Mouse (Mus musculus) stomach, embryonic 14.5 days (tissue): ENCODE results near the gene Tshr. TPM values are rescaled to one million over a fixed set of nuclear protein-coding genes. Genes with fewer than 3 reads are reported as not detected.
"Not testable (repeated sequence)": the region's sequence is repeated elsewhere in the genome, so short reads cannot be mapped to it uniquely, and the experiment has no call there.

Experiments
- ATAC-seq: fragments of 200-750 bp; cut with Nextera tagmentation; 2 replicates; pipeline ENCODE4 v1.8.0; 2017; ENCODE audit warnings: low read depth, moderate TSS enrichment; ENCODE audit not compliant: insufficient number of reproducible peaks, insufficient read depth, low FRiP score
- H3K27ac ChIP-seq: fragments of 300-500 bp; sonication (generic); 2 replicates; pipeline ENCODE4 v1.5.1; 2014; ENCODE audit warnings: mild to moderate bottlenecking, low read length, moderate library complexity, mixed read lengths
- H3K27me3 ChIP-seq: fragments of 300-500 bp; sonication (generic); 2 replicates; pipeline ENCODE4 v1.6.1; 2014; ENCODE audit warnings: low read length, control low read depth, mixed read lengths; ENCODE audit not compliant: control insufficient read depth, insufficient read depth
- H3K36me3 ChIP-seq: fragments of 300-500 bp; sonication (generic); 2 replicates; pipeline ENCODE4 v1.6.1; 2014; ENCODE audit warnings: mild to moderate bottlenecking, control low read depth, low read length, moderate library complexity, mixed read lengths; ENCODE audit not compliant: control insufficient read depth, insufficient read depth
- H3K4me1 ChIP-seq: fragments of 300-500 bp; sonication (generic); 2 replicates; pipeline ENCODE4 v1.6.1; 2014; ENCODE audit warnings: low read length, control low read depth, mixed read lengths; ENCODE audit not compliant: control insufficient read depth, insufficient read depth
- H3K4me2 ChIP-seq: fragments of 300-500 bp; sonication (generic); replicated peaks from 2 replicates; pipeline ENCODE4 v1.6.1; 2014; ENCODE audit warnings: low read depth, low read length, control low read depth
- H3K4me3 ChIP-seq: fragments of 300-500 bp; sonication (generic); 2 replicates; pipeline ENCODE4 v1.5.1; 2014; ENCODE audit warnings: low read depth, low read length, control low read depth
- H3K9ac ChIP-seq: fragments of 300-500 bp; sonication (generic); replicated peaks from 2 replicates; pipeline ENCODE4 v1.6.1; 2014; ENCODE audit warnings: low read depth, mild to moderate bottlenecking, control low read depth, low read length, moderate library complexity, mixed read lengths
- H3K9me3 ChIP-seq: fragments of 300-500 bp; sonication (generic); 2 replicates; pipeline ENCODE4 v1.6.1; 2016; ENCODE audit warnings: low read depth, low read length, control low read depth; ENCODE audit not compliant: control insufficient read depth
- WGBS: fragments of 180-500 bp; shearing (Covaris S2); extraction: QIAGEN DNeasy Blood & Tissue Kit; methylation state at CpG from one replicate; pipeline ENCODE4 v1.1.7; 2014; 5-methylcytosine and 5-hydroxymethylcytosine counted together
- polyA plus RNA-seq: library from polyadenylated mRNA; unstranded; fragments of >200 nt; fragmentation: Nextera tagmentation; extraction: Ambion mirVana; gene quantifications from 2 replicates; pipeline ENCODE4 v1.2.1, GENCODE M21; 2014

Gene Tshr
- polyA plus RNA-seq, 1 experiment from 2014 or later = 0.56 TPM

DNA sequence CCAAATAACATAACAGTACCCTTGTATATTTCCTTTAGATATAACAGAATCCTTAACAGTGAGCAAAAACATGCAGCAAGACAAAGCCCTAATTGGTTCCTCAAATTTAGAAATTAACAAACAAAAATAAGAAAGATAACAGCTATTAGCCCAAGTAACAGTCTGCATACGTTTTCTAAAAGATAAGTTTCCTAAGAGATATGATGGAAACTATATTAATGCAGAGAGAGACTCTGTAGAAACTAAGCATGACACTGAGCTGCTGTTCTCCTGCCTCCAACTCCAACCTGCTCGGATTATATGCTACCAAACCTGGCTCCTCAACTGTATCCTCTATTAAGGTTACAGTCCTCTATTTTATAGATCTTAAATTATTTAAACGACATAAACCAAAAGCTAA lies 184.9 kb downstream of the Tshr start:
- Histone ChIP-seq H3K27me3 (no peaks in the 10 kb centered on the region), H3K36me3 (peaks cover 35% of the 10 kb centered on the region)

DNA sequence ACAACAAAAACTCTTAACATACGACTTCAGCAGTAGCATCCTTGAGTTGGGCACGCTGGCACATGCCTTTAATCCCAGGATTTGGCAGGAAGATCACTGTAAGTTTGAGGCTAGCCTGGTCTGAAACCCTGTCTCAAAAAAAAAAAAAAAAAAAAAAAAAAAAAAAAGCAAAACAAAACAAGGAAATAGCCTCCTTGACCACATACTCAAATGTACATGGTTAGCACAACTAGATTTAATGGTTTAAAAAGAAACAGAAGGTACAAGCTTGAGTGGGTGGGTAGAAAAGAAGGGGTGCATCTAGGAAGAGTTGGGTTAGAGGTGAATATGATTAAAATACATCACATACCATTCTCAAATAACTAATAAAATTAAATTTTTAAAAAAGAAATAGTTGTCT lies 187.3 kb downstream of the Tshr start:
- no peaks in the 10 kb centered on the region for H3K9me3 ChIP-seq
- no peak for ATAC-seq
- peaks cover 40% of the 10 kb centered on the region for H3K36me3 ChIP-seq
- H3K4me2 ChIP-seq = no peak overlapping the region
- no peak overlapping the region for H3K27ac ChIP-seq
- no peak overlapping the region for H3K4me3 ChIP-seq
- WGBS = 85% methylated on average over 2 of the region's 2 CpGs
- no peak overlapping the region for H3K9ac ChIP-seq
- H3K4me1 ChIP-seq = no peaks in the 10 kb centered on the region
- H3K27me3 ChIP-seq = no peaks in the 10 kb centered on the region

More for the DNA sequence above, 184.9 kb downstream of the Tshr start:
- H3K9me3 ChIP-seq = no peaks in the 10 kb centered on the region
- H3K4me2 ChIP-seq = no peak overlapping the region
- WGBS = 89% methylated on average over 3 of the region's 3 CpGs
- H3K4me1 ChIP-seq = no peaks in the 10 kb centered on the region
- H3K27ac ChIP-seq = no peak overlapping the region
- no peak overlapping the region for H3K9ac ChIP-seq
- no peak for ATAC-seq
- no peak overlapping the region for H3K4me3 ChIP-seq

DNA sequence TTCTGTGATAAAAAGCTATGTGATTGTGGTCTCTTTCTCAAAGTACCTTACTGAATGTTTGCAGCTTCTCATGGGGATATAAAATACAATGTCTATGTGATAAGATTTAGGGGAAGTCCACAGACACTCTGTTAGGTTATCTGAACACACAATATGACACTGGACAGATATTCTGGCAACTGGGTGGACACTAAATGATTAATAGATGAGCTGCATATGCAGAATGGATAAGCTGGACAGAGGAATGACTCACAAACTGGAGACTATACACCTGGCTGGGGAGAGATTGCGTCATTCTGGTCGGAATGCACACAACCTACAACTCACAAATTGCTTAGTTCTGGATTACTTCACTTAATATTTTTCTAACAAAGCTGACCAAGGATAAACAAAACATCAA lies 195.3 kb downstream of the Tshr start:
- no peaks in the 10 kb centered on the region for H3K4me1 ChIP-seq
- no peak overlapping the region for H3K9ac ChIP-seq
- no peaks in the 10 kb centered on the region for H3K9me3 ChIP-seq
- H3K36me3 ChIP-seq = peaks cover 27% of the 10 kb centered on the region
- H3K27me3 ChIP-seq = no peaks in the 10 kb centered on the region
- no peak overlapping the region for H3K27ac ChIP-seq
- no peak for ATAC-seq
- WGBS = 77% methylated on average over 2 of the region's 2 CpGs
- H3K4me2 ChIP-seq = no peak overlapping the region
- H3K4me3 ChIP-seq = no peak overlapping the region

DNA sequence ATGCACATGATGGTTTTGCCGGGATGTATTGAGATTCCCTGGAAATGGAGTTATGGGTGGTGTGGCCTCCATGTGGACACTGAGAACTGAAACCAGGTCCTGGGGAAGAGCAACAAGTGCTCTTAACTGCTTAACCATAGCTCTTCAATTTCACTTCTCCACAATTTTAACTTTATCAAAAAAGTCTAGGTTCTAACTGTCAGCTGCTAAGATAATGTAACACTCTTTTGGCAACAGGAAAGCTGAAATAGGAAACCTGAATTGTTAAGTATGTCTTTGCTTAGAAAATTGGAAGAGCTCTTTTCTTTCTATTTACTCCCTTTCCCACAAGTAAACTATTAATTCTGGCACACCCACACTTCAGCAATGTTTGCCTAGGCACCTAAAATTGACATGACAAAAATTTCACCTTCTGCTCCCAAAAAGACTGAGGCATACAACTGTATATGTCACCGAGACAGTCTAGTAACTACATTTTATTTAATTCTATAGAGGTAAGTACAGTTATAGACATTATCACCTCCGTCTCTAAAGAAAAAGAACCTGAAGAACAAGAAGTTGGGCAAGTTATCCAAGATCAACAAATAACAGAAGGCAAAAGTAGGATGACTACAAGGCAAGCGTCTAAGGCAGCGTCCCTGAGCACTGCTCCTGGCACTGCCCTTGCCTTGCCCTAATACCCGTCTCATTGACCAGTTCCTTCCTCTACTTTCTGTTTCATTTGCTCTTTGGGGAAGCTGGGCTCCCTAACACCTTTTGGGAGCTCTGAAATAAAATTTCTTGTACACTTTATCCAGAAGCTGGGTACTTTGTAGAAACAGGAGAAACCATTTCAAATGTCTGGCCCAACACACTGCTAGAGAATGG lies 197.1 kb downstream of the Tshr start:
- no peak for ATAC-seq
- H3K27me3 ChIP-seq = no peaks in the 10 kb centered on the region
- no peak overlapping the region for H3K4me3 ChIP-seq
- 82% methylated on average over 6 of the region's 6 CpGs for WGBS
- no peaks in the 10 kb centered on the region for H3K4me1 ChIP-seq
- peaks cover 28% of the 10 kb centered on the region for H3K36me3 ChIP-seq
- no peaks in the 10 kb centered on the region for H3K9me3 ChIP-seq
- H3K27ac ChIP-seq = no peak overlapping the region
- H3K9ac ChIP-seq = no peak overlapping the region
- no peak overlapping the region for H3K4me2 ChIP-seq

DNA sequence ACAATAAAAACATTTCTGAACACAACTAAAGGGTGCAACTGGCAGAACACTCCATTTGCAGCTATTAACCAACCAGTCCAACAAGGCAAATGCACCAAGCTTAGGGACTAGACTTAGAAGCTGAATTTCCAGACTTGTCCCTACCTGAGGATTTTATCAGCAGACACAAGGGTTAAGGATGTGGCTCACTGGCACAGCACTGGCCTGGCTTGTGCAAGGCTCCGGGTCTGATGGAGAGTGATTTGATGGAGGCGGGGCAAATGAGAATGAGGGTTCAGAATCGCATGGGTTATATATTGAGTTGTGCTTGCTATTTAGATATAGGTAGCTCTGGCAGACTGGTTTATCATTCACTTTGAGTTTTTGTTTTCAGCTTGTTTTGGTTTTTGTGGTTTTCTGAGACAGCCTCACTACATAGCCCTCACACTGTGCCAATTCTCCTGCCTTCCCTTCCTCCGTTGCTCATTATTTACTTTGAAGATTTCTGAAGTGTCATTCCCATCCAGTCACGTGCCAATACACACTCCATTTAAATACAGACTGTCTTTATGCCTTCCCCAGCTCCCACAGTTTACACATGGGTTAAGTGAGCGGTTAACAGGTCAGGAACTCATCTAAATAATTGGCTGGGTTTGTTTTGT lies 198.1 kb downstream of the Tshr start:
- no peak overlapping the region for H3K9ac ChIP-seq
- H3K4me2 ChIP-seq = no peak overlapping the region
- no peaks in the 10 kb centered on the region for H3K27me3 ChIP-seq
- 55% methylated on average over 6 of the region's 6 CpGs for WGBS
- H3K36me3 ChIP-seq = peaks cover 25% of the 10 kb centered on the region; the same call in 1 of the 2 replicates
- H3K4me1 ChIP-seq = peaks cover 6% of the 10 kb centered on the region
- H3K4me3 ChIP-seq = no peak overlapping the region
- no peak for ATAC-seq
- H3K27ac ChIP-seq = no peak overlapping the region
- no peaks in the 10 kb centered on the region for H3K9me3 ChIP-seq

DNA sequence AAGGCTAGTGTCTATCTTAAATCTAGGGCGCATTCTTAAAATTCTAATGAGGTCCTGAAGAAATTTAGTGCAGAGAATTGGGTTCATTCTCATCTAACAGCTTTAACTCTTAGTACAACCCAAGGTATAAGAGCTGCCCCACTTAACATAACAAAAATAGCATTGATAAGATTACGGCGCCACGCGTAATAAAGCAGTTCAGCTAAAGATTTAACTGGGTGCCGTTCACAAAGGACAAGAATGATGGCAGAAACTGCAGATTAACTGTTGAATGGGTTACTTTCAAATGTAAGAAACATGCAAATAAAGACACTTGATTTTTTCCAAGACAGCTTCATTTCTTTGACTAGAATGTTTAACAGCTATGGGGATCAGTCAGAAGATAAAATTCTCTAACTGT lies 199.0 kb downstream of the Tshr start:
- Histone ChIP-seq H3K36me3 (peaks cover 22% of the 10 kb centered on the region; the same call in 1 of the 2 replicates), H3K4me2 (no peak overlapping the region), H3K9ac (no peak overlapping the region), H3K4me3 (no peak overlapping the region), H3K27me3 (no peaks in the 10 kb centered on the region), H3K9me3 (no peaks in the 10 kb centered on the region), H3K4me1 (peaks cover 8% of the 10 kb centered on the region), H3K27ac (no peak overlapping the region)
- whole genome bisulfite sequencing = 78% methylated on average over 6 of the region's 6 CpGs
- no peak for ATAC-seq

DNA sequence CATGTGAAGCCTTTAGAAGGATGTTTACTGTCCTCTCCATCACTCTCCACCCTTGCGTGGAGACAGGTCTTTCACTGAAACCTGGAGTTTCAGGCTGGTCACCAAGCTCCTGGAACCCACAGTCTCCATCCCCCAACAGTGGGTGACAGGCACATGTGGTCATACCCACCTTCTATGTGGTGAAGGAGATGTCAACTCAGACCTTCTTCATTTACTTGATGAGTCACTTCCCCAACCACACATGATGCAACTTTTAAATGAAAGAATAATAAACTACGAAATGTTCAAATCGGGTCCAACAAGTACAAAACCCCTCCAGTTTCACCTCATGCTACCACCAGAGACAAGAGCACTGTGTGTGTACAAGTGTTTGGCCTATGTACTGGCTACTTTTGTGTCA lies 200.8 kb downstream of the Tshr start:
- Histone ChIP-seq H3K9me3 (no peaks in the 10 kb centered on the region), H3K27me3 (no peaks in the 10 kb centered on the region), H3K36me3 (peaks cover 22% of the 10 kb centered on the region; the same call in 1 of the 2 replicates), H3K4me2 (no peak overlapping the region), H3K27ac (no peak overlapping the region), H3K4me3 (no peak overlapping the region), H3K4me1 (peaks cover 8% of the 10 kb centered on the region), H3K9ac (no peak overlapping the region)
- WGBS = 92% methylated on average over 3 of the region's 3 CpGs
- ATAC-seq = no peak

DNA sequence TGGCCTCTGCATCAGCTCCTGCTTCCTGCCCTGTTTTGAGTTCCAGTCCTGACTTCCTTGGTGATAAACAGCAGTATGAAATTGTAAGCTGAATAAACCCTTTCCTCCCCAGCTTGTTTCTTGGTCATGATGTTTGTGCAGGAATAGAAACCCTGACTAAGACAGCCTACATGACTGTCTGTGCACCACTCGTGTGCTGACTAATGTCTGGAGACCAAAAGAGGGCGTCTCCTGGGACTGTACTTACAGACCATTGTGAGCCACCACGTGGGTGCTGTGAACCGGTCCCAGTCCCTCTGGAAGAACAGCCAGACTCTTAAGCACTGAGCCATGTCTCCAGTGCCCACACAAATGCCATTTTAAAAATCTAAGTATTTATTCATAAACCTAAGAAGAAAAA lies 201.5 kb downstream of the Tshr start:
- H3K4me3 ChIP-seq, H3K4me1 ChIP-seq, ATAC-seq, H3K27ac ChIP-seq, H3K9ac ChIP-seq, H3K9me3 ChIP-seq, H3K4me2 ChIP-seq, H3K27me3 ChIP-seq: not testable (repeated sequence)
- H3K36me3 ChIP-seq = peaks cover 22% of the 10 kb centered on the region; the same call in 1 of the 2 replicates
- WGBS = 91% methylated on average over 4 of the region's 4 CpGs
